Comparison of ENCODE assay signal across 9 mouse cellular contexts in the genomic region with DNA sequence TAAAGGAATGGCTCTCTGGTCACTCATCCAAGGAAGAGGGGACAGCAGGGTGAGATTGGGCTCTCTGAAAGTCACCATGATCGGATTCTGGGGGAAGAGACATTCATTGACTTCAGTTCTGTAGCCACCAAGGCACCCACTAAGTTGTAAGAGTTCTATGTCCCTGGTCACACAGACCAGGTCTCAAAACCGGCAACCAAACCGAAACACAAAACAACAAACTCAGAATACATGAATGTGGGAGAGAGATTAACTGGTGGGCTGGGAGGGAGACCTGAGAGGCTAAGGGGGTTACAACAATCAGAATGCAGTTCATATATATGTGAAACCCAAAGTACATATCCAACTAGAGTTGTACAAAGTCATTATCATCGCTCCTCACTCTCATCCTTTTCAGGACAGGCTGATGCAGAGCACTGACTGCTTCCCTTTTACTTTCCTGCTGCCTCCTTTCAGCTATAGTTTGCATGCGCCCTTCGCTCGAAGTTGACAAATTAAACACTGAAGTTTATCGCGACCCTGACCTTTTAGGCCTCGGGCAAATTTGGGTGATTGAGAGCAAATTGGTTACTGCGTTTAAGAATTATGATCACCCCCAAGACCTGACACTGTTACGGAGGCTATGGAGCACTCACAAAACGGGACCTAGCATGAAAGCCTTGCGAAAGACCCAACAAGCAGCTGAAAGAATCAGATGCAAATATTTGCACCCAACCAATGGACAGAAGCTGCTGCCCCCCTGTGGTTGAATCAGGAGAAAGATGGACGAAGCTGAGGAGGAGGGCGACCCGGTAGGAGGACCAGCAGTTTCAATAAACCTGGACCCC. TPM values are rescaled to one million over a fixed set of nuclear protein-coding genes. Genes with fewer than 3 reads are reported as not detected.
DNase-seq lines count a peak whose midpoint lies in the region; ATAC-seq lines count a peak whose summit lies in the region.
"Had no signal": no experiment of that assay in that cellular context is flagged by ENCODE, and none has a peak within 500 bp of the region (broad histone marks: within the 10 kb centered on the region; RNA-seq: fewer than 3 reads in every experiment).

No protein-coding gene starts in this region.

- no peaks in the 10 kb centered on the region for H3K27me3 ChIP-seq in embryonic facial prominence, embryonic 12.5 days
- H3K27me3 ChIP-seq in limb, embryonic 13.5 days: no peaks in the 10 kb centered on the region
- H3K27me3 ChIP-seq in midbrain, embryonic 15.5 days (replicated peaks): no peaks in the 10 kb centered on the region

- peak overlapping the region; percentile 50 for H3K4me3 ChIP-seq in embryonic facial prominence, embryonic 12.5 days
- peak overlapping the region; percentile 60 for H3K4me3 ChIP-seq in limb, embryonic 13.5 days
- H3K4me3 ChIP-seq in midbrain, embryonic 15.5 days: peak overlapping the region; percentile 71

- peaks cover 10% of the 10 kb centered on the region; the same call in 1 of the 2 replicates for H3K4me1 ChIP-seq in embryonic facial prominence, embryonic 12.5 days
- peaks cover 17% of the 10 kb centered on the region for H3K4me1 ChIP-seq in limb, embryonic 13.5 days
- peaks cover 30% of the 10 kb centered on the region for H3K4me1 ChIP-seq in midbrain, embryonic 15.5 days

- no peak for ATAC-seq in embryonic facial prominence, embryonic 12.5 days (ENCODE audit: insufficient number of reproducible peaks, insufficient read depth, low FRiP score, low TSS enrichment)
- no peak for ATAC-seq in limb, embryonic 13.5 days (ENCODE audit: low FRiP score, low read depth)
- no peak for ATAC-seq in midbrain, embryonic 15.5 days (replicated peaks)

- H3K27ac ChIP-seq in embryonic facial prominence, embryonic 12.5 days: no peak overlapping the region
- H3K27ac ChIP-seq in limb, embryonic 13.5 days: no peak overlapping the region
- 0 out of 2 replicates have a peak overlapping the region, but pooled peaks have one; percentile 69 for H3K27ac ChIP-seq in midbrain, embryonic 15.5 days

- H3K4me2 ChIP-seq in embryonic facial prominence, embryonic 12.5 days (replicated peaks): peak overlapping the region; percentile 60
- peak overlapping the region; percentile 71 for H3K4me2 ChIP-seq in limb, embryonic 13.5 days (replicated peaks)
- peak overlapping the region; percentile 62 for H3K4me2 ChIP-seq in midbrain, embryonic 15.5 days

- H3K9ac ChIP-seq in embryonic facial prominence, embryonic 12.5 days: no peak overlapping the region
- H3K9ac ChIP-seq in limb, embryonic 13.5 days: peak overlapping the region; percentile 59; the same call in 1 of the 2 replicates
- H3K9ac ChIP-seq in midbrain, embryonic 15.5 days: no peak overlapping the region

- WGBS in embryonic facial prominence, embryonic 12.5 days: 11% methylated on average over 17 of the region's 17 CpGs
- 11% methylated on average over 17 of the region's 17 CpGs for WGBS in limb, embryonic 13.5 days
- WGBS in midbrain, embryonic 15.5 days: 12% methylated on average over 17 of the region's 17 CpGs

- peak; percentile 60 for DNase-seq in layer of hippocampus, adult 11-12 months (ENCODE audit: low spot score)
- no peak for DNase-seq in layer of hippocampus, adult 8-10 months (ENCODE audit: low spot score in 2 of 2)
- DNase-seq in adipocyte (ENCODE audit: low spot score): peak; percentile 71
- DNase-seq in heart, postnatal 4 days: peak; percentile 64
- peak; percentile 31 for DNase-seq in thymus, postnatal 25 days

- no peaks in the 10 kb centered on the region for H3K9me3 ChIP-seq in embryonic facial prominence, embryonic 12.5 days
- no peaks in the 10 kb centered on the region for H3K9me3 ChIP-seq in limb, embryonic 13.5 days
- H3K9me3 ChIP-seq in midbrain, embryonic 15.5 days: no peaks in the 10 kb centered on the region

- no peaks in the 10 kb centered on the region for H3K36me3 ChIP-seq in embryonic facial prominence, embryonic 12.5 days
- H3K36me3 ChIP-seq in limb, embryonic 13.5 days: no peaks in the 10 kb centered on the region
- no peaks in the 10 kb centered on the region for H3K36me3 ChIP-seq in midbrain, embryonic 15.5 days (replicated peaks)

RNA-seq across cellular contexts. Expression of gene Olfr1423, which starts 33.8 kb away (rescaled TPM):
- not detected for total RNA-seq in layer of hippocampus, adult 8-10 months (2022)
- not detected in 2 replicates for polyA plus RNA-seq in embryonic facial prominence, embryonic 12.5 days (2016; fragmentation: Nextera tagmentation; extraction: Ambion mirVana)
- total RNA-seq in heart, postnatal 4 days (2021): not detected
- not detected in 2 replicates for polyA plus RNA-seq in limb, embryonic 13.5 days (2015; fragmentation: Nextera tagmentation; extraction: Ambion mirVana)
- polyA plus RNA-seq in midbrain, embryonic 15.5 days (2015; fragmentation: Nextera tagmentation; extraction: Ambion mirVana): not detected in 2 replicates
- total RNA-seq: adrenal gland, postnatal 4 days had no signal

RNA-seq across cellular contexts. Expression of gene Osbp, which starts 41.6 kb away (rescaled TPM):
- 10 to 100 TPM; 49.6 to 55.3 (median 53.3) TPM for total RNA-seq in layer of hippocampus, adult 8-10 months (2022)
- 5.6 and 6.0 TPM in 2 replicates for polyA plus RNA-seq in embryonic facial prominence, embryonic 12.5 days (2016; fragmentation: Nextera tagmentation; extraction: Ambion mirVana)
- total RNA-seq in heart, postnatal 4 days (2021): 10 to 100 TPM; 69.5 to 71.2 TPM
- polyA plus RNA-seq in limb, embryonic 13.5 days (2015; fragmentation: Nextera tagmentation; extraction: Ambion mirVana): 5.1 and 5.3 TPM in 2 replicates
- polyA plus RNA-seq in midbrain, embryonic 15.5 days (2015; fragmentation: Nextera tagmentation; extraction: Ambion mirVana): 3.9 and 4.0 TPM in 2 replicates

RNA-seq across cellular contexts. Expression of gene Olfr1424, which starts 55.2 kb away (rescaled TPM):
- not detected for total RNA-seq in layer of hippocampus, adult 8-10 months (2022)
- polyA plus RNA-seq in embryonic facial prominence, embryonic 12.5 days (2016; fragmentation: Nextera tagmentation; extraction: Ambion mirVana): not detected in 2 replicates
- total RNA-seq in heart, postnatal 4 days (2021): not detected
- polyA plus RNA-seq in limb, embryonic 13.5 days (2015; fragmentation: Nextera tagmentation; extraction: Ambion mirVana): not detected in 2 replicates
- not detected in 2 replicates for polyA plus RNA-seq in midbrain, embryonic 15.5 days (2015; fragmentation: Nextera tagmentation; extraction: Ambion mirVana)
- total RNA-seq: adrenal gland, postnatal 4 days had no signal

Comparison
In these comparisons a context has a peak if more than half of its experiments do, and no peak if none do; other contexts are left out.
1. DNase-seq: peak in layer of hippocampus, adult 11-12 months (single experiment), adipocyte (single experiment), heart, postnatal 4 days (single experiment) and thymus, postnatal 25 days (single experiment); none in layer of hippocampus, adult 8-10 months (0 of 2).
2. Peak in every context shown above with its lines, with median percentiles within 50 percentile points of each other: H3K4me2 ChIP-seq and H3K4me3 ChIP-seq.